Mouse (Mus musculus) neural tube, embryonic 15.5 days (tissue): ENCODE results near the gene Adap1. TPM values are rescaled to one million over a fixed set of nuclear protein-coding genes. Genes with fewer than 3 reads are reported as not detected.

Experiments used
- ATAC-seq: fragments of 200-750 bp; cut with Nextera tagmentation; 2 replicates; pipeline ENCODE4 v1.8.0; 2017; ENCODE audit warnings: mild to moderate bottlenecking, moderate TSS enrichment, moderate library complexity; ENCODE audit not compliant: low FRiP score
- H3K27ac ChIP-seq: fragments of 300-500 bp; sonication (generic); replicated peaks from 2 replicates; pipeline ENCODE4 v1.5.1; 2015; ENCODE audit warnings: mild to moderate bottlenecking, inconsistent platforms
- H3K27me3 ChIP-seq: fragments of 300-500 bp; sonication (generic); replicated peaks from 2 replicates; pipeline ENCODE4 v1.6.1; 2015; ENCODE audit warnings: inconsistent platforms
- H3K36me3 ChIP-seq: fragments of 300-500 bp; sonication (generic); 2 replicates; pipeline ENCODE4 v1.6.1; 2015; ENCODE audit warnings: inconsistent platforms
- H3K4me1 ChIP-seq: fragments of 300-500 bp; sonication (generic); 2 replicates; pipeline ENCODE4 v1.6.1; 2015; ENCODE audit warnings: inconsistent platforms
- H3K4me2 ChIP-seq: fragments of 300-500 bp; sonication (generic); 2 replicates; pipeline ENCODE4 v1.6.1; 2015; ENCODE audit warnings: inconsistent platforms, mild to moderate bottlenecking, moderate library complexity
- H3K4me3 ChIP-seq: fragments of 300-500 bp; sonication (generic); replicated peaks from 2 replicates; pipeline ENCODE4 v1.5.1; 2015; ENCODE audit warnings: mild to moderate bottlenecking, inconsistent platforms
- H3K9ac ChIP-seq: fragments of 300-500 bp; sonication (generic); replicated peaks from 2 replicates; pipeline ENCODE4 v1.6.1; 2015; ENCODE audit warnings: mild to moderate bottlenecking, inconsistent platforms
- H3K9me3 ChIP-seq: fragments of 300-500 bp; sonication (generic); replicated peaks from 2 replicates; pipeline ENCODE4 v1.6.1; 2016; ENCODE audit warnings: inconsistent platforms
- WGBS: fragments of 180-500 bp; shearing (Covaris S2); methylation state at CpG from one replicate; pipeline ENCODE4 v1.1.7; 2015; ENCODE audit warnings: mixed read lengths; 5-methylcytosine and 5-hydroxymethylcytosine counted together
- polyA plus RNA-seq: library from polyadenylated mRNA; unstranded; fragments of >200 nt; fragmentation: Nextera tagmentation; extraction: Ambion mirVana; gene quantifications from 2 replicates; pipeline ENCODE4 v1.2.1, GENCODE M21; 2015

Gene Adap1
- polyA plus RNA-seq, 1 experiment from 2014 or later, result 132 TPM

DNA sequence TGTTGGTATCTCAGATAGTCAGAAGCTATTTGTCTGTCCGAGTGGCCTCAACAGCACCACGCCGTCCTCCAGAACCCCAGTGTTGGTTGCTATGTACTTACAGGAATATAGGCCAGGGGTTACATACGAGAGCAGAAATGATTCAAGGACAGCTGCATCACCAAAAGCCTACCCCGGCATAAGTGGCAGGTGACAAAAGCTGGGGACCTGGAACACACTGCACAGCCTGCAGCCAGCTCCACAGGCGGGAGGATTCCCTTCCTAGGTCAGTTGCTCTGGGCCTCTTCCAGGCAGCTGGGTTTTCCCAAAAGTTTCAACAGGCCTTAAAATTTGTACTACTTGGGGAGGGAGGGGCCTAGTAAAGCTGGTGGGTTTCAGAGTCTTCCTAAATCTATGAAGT lies 69.6 kb downstream of the Adap1 start:
- WGBS, result 97% methylated on average over 6 of the region's 6 CpGs
- H3K27me3 ChIP-seq, result no peaks in the 10 kb centered on the region
- H3K4me3 ChIP-seq, result no peak overlapping the region
- no peak for ATAC-seq
- H3K9ac ChIP-seq, result no peak overlapping the region
- peaks cover 46% of the 10 kb centered on the region for H3K4me1 ChIP-seq
- H3K27ac ChIP-seq, result no peak overlapping the region
- H3K9me3 ChIP-seq, result no peaks in the 10 kb centered on the region
- H3K4me2 ChIP-seq, result no peak overlapping the region
- H3K36me3 ChIP-seq, result peaks cover 7% of the 10 kb centered on the region; the same call in 1 of the 2 replicates

DNA sequence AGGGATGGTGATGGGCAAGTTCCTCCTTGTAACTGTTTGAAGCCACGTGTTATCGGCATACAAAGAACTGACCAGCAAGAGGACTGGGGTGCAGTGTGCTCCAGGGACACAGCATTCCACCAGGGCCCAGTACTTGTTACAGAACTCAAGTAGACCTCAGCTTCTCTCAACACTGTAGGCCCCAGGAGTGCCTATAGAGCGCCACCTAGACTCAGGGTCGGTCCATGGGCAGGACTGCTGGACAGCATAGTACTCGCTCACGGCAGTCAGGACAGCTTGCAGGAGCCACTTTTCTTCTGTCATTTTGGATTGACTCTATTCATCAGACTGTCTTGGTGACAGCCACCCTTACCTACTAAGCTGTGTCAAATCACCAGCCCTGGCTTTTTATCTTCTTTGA lies 70.5 kb downstream of the Adap1 start:
- no peak overlapping the region for H3K9ac ChIP-seq
- H3K27ac ChIP-seq, result no peak overlapping the region
- WGBS, result 88% methylated on average over 6 of the region's 6 CpGs

DNA sequence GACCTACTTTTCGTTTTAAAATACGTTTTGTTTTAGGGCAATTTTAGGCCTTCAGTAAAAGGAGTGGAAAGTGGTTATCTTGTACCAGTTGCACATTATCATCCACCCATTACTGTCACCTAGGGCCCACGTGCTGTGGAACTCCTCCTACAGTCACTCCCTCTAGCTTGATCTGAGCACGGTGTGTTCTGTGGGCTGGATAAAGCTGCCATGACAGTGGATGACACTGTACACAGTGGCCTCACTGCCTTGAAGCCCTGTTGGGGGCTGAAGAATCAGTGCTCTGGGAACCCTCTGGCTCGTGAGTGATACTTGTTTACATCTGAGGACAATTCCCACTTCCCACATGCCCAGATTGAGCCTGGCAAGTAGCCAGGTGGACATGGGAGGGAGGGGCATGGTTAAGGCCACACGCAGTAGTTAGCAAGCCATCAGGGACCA lies 72.1 kb downstream of the Adap1 start:
- Histone ChIP-seq H3K4me2 (peak overlapping the region; percentile 72), H3K4me3 (peak overlapping the region; percentile 90), H3K4me1 (peaks cover 43% of the 10 kb centered on the region), H3K36me3 (peaks cover 23% of the 10 kb centered on the region), H3K9me3 (no peaks in the 10 kb centered on the region), H3K27ac (peak overlapping the region; percentile 95), H3K9ac (peak overlapping the region; percentile 83), H3K27me3 (no peaks in the 10 kb centered on the region)
- WGBS, result 6% methylated on average over 6 of the region's 6 CpGs
- ATAC-seq, result no peak

More for the DNA sequence above, 70.5 kb downstream of the Adap1 start:
- no peak for ATAC-seq
- Histone ChIP-seq H3K4me1 (peaks cover 44% of the 10 kb centered on the region), H3K27me3 (no peaks in the 10 kb centered on the region), H3K36me3 (peaks cover 9% of the 10 kb centered on the region), H3K4me2 (no peak overlapping the region), H3K4me3 (no peak overlapping the region), H3K9me3 (no peaks in the 10 kb centered on the region)

DNA sequence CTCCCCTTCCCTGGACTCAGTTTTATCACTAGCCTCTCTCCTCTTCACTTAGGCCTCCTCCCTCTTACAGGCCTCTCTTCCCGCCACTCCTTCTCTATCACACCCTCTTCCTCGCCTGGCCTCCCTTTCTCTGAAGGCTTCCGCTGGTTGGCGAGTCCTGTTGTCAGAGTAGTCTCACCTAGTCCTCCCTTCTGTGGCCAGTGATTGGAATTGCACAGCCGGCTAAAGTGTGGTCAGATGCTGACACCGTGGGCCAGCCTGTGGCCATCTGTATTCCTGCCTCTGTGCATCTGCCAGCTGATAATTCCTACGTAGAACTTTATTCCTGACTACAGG lies 72.5 kb downstream of the Adap1 start:
- H3K9me3 ChIP-seq, result no peaks in the 10 kb centered on the region
- H3K4me1 ChIP-seq, result peaks cover 43% of the 10 kb centered on the region
- peaks cover 27% of the 10 kb centered on the region for H3K36me3 ChIP-seq
- WGBS, result under 1% methylated on average over 7 of the region's 7 CpGs
- peak overlapping the region; percentile 90 for H3K4me3 ChIP-seq
- peak overlapping the region; percentile 72 for H3K4me2 ChIP-seq
- H3K9ac ChIP-seq, result peak overlapping the region; percentile 83
- H3K27ac ChIP-seq, result peak overlapping the region; percentile 95
- H3K27me3 ChIP-seq, result no peaks in the 10 kb centered on the region
- ATAC-seq, result no peak; the same call in none of the 2 replicates

DNA sequence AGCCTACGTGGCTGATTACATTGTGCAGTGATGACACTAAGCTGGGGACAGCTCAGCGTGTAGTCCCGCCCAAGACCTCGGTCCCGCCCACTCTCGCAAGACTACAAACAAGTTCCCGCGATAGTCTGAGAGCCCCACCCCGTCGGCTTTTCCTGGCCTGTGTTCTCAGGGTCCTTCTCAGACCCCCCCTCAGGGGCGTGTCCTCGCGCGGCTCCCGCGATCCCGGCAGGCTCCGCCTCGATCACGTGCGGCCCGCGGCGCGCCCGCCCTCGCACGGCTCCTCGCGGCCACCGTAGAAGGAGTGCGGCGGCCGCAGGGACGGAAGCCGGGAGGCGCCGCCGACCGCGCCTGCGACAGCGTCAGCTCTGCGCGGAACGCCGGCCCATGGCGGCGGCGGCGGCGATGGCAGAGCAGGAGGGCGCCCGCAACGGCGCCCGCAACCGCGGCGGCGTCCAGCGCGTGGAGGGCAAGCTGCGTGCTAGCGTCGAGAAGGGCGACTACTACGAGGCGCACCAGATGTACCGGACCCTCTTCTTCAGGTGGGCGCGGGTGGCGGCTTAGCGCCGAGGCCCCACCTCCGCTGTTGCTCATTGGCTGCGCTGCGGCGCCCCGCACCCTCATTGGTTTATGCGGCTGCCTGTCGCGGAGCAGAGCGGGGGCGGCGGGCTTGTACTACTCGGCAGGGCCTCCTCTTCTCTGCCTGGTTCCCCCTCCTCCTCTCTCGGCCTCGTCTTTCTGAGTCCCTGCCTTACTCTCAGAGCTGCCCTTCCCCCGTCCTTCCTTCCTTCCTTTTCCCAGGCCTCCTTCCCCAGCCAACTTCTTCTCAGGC lies 73.1 kb downstream of the Adap1 start, which contains the start of gene Get4:
TSS of gene Get4 (plus strand) at position 244 of the 829 bp plus-strand sequence.
- no peaks in the 10 kb centered on the region for H3K27me3 ChIP-seq

DNA sequence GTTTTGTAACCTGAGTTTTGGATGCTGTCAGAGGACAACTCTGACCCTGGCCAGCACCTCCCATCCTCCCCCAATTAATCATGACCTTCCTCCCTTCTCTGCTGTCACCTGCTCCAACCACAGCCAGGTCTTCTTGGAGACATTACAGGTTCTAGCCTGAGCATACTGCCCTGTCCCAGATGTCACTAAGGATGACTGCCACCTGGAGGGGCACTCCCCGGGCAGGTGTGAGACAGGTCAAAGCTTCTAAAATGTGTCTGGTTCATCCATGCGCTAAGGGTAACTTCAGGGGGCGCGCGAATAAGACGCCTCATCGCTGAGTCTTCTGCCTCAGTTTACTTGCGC lies 73.7 kb downstream of the Adap1 start:
- peak; percentile 22 for ATAC-seq
- WGBS, result under 1% methylated on average over 8 of the region's 8 CpGs

More for the DNA sequence above, 73.1 kb downstream of the Adap1 start, which contains the start of gene Get4:
- Histone ChIP-seq H3K4me2 (peak within 1 kb of the TSS; percentile 72), H3K4me1 (peaks cover 41% of the 10 kb centered on the region), H3K9ac (peak within 1 kb of the TSS; percentile 83), H3K9me3 (no peaks in the 10 kb centered on the region), H3K36me3 (peaks cover 33% of the 10 kb centered on the region), H3K27ac (peak within 1 kb of the TSS; percentile 95), H3K4me3 (peak within 1 kb of the TSS; percentile 90)
- WGBS, result under 1% methylated on average over 82 of the region's 90 CpGs
- peak; percentile 96 for ATAC-seq

DNA sequence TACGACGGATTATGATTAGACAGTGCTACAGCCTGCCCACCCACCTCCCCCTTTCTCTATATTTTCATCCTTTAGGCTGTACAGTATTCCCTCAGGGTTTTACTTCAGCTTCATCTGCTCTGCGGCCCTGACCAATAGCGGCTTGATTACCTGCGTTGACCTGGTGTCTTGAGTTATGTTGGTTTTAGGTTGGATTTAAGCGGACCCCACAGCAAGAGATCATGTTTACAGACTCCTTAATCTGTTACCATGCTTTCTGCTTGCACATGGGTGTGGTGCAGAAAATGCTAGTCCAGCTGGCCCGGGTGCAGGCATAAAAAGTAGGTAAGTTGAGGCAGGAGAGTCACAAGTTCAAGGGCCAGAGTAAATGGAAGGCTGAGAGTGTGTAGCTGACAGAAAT lies 74.1 kb downstream of the Adap1 start:
- peak overlapping the region; percentile 56 for H3K9ac ChIP-seq
- 89% methylated on average over 7 of the region's 7 CpGs for WGBS
- H3K4me3 ChIP-seq, result no peak overlapping the region

More for the DNA sequence above, 73.7 kb downstream of the Adap1 start:
- Histone ChIP-seq H3K4me1 (peaks cover 38% of the 10 kb centered on the region), H3K4me2 (peak overlapping the region; percentile 72), H3K9ac (peak overlapping the region; percentile 56), H3K4me3 (peak overlapping the region; percentile 90), H3K27ac (peak overlapping the region; percentile 83), H3K9me3 (no peaks in the 10 kb centered on the region), H3K27me3 (no peaks in the 10 kb centered on the region), H3K36me3 (peaks cover 39% of the 10 kb centered on the region)

DNA sequence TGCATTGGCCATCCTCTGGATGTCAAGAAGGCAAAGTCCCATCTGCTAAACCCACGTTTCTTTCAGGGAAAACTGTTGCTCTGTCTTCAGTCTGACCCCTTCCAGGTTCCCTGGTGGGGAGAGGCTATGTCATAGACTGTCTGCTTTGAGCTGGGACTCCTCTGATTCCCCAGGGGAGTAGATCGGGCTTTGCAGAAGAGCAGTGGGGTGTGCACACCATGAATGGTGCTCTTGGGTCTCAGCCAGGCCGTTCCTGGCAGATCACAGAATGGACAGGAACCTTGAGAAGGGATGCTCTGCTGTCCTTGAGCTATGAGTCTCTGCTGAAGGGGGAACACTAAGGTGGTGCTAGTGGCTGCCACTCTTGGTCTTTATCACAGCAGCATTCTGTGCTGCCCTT lies 76.6 kb downstream of the Adap1 start:
- H3K4me3 ChIP-seq, result no peak overlapping the region
- whole genome bisulfite sequencing, result 75% methylated on average over 3 of the region's 3 CpGs
- peaks cover 68% of the 10 kb centered on the region for H3K36me3 ChIP-seq
- H3K9me3 ChIP-seq, result no peaks in the 10 kb centered on the region
- no peaks in the 10 kb centered on the region for H3K27me3 ChIP-seq
- ATAC-seq, result no peak
- H3K4me2 ChIP-seq, result no peak overlapping the region
- no peak overlapping the region for H3K27ac ChIP-seq
- H3K9ac ChIP-seq, result no peak overlapping the region
- peaks cover 15% of the 10 kb centered on the region for H3K4me1 ChIP-seq

More for the DNA sequence above, 74.1 kb downstream of the Adap1 start:
- H3K4me1 ChIP-seq, result peaks cover 38% of the 10 kb centered on the region
- ATAC-seq, result no peak
- no peaks in the 10 kb centered on the region for H3K9me3 ChIP-seq
- H3K27me3 ChIP-seq, result no peaks in the 10 kb centered on the region
- peak overlapping the region; percentile 83 for H3K27ac ChIP-seq
- peak overlapping the region; percentile 72 for H3K4me2 ChIP-seq
- peaks cover 43% of the 10 kb centered on the region for H3K36me3 ChIP-seq

DNA sequence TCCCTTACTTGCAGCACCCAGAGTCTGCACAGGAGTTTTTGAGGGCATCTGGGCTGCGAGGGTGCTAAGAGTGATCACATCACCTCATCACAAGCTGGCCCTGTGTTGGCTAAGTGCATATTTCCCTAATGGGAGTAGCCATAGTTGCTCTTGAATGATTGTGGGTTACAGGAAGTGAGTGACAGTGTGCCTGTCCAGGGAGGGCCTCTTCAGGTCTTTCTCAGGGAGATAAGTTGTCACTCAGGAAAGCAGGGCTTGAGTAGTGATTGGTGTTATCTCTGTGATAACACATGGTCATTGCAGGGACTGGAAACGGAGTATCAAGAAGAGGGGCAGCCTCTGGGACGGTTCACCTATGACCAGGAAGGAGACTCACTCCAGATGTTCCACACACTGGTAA lies 77.7 kb downstream of the Adap1 start:
- WGBS, result 87% methylated on average over 3 of the region's 3 CpGs
- Histone ChIP-seq H3K36me3 (peaks cover 78% of the 10 kb centered on the region), H3K4me3 (no peak overlapping the region), H3K9me3 (no peaks in the 10 kb centered on the region), H3K9ac (no peak overlapping the region), H3K27me3 (no peaks in the 10 kb centered on the region), H3K4me1 (peaks cover 7% of the 10 kb centered on the region; the same call in 1 of the 2 replicates), H3K4me2 (no peak overlapping the region), H3K27ac (no peak overlapping the region)
- ATAC-seq, result no peak

DNA sequence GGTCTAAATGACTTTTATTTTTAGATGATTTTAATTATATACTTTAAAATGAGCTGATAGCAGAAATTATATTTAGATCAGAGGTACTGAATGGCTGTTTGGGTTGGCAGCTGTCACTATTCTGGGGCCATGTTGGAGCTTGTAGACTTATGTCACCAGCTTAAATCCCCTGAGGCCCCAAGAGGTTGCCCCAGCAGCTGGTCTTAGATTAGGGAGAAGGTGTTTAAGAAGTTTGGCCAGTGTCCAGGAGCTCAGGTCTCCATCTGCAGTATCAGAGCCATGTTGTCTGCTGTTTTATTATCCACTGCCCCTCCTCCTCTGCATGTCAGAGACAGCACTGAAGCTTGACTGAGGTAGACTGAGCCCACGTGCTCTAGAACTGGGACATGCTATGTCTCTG lies 82.0 kb downstream of the Adap1 start:
- no peak for ATAC-seq
- no peak overlapping the region for H3K9ac ChIP-seq
- H3K27ac ChIP-seq, result no peak overlapping the region
- H3K4me3 ChIP-seq, result no peak overlapping the region
- H3K4me2 ChIP-seq, result no peak overlapping the region
- no peaks in the 10 kb centered on the region for H3K9me3 ChIP-seq
- no peaks in the 10 kb centered on the region for H3K4me1 ChIP-seq
- 58% methylated on average over 1 of the region's 1 CpGs for WGBS
- H3K27me3 ChIP-seq, result no peaks in the 10 kb centered on the region
- H3K36me3 ChIP-seq, result peaks cover 99% of the 10 kb centered on the region

DNA sequence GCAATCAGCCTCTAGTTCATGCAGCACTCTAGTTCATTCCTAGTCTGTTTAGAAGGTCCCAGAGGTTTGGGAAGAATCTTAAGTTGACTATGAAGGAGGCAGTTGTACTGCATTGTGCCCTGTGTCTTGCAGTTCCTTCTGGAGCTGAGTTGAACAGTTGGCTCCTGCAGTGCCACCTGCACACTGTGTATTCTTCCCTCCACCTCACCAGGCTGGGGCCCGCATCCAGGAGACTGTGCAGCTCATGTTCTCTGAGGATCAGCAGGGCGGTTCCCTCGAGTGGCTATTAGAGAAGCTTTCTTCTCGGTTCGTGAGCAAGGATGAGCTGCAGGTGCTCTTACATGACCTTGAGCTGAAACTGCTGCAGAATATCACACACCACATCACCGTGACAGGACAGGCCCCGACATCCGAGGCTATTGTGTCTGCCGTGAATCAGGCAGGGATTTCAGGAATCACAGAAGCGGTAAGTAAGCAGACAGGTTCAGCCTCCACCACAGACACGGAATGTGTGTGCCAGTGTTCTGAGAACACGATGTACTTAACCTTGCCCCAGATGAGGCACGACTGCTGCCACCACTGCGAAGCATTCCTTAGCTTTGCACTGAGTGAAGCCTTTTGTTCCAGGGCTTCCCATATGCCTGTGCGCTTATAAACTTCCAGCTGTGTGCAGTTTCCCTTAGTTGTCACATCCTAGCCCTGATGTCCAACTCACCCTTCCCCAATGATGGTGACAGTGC lies 84.2 kb downstream of the Adap1 start:
- Histone ChIP-seq H3K9ac (no peak overlapping the region), H3K4me2 (no peak overlapping the region), H3K27me3 (no peaks in the 10 kb centered on the region), H3K36me3 (peaks cover 99% of the 10 kb centered on the region), H3K27ac (no peak overlapping the region), H3K9me3 (no peaks in the 10 kb centered on the region), H3K4me1 (no peaks in the 10 kb centered on the region), H3K4me3 (no peak overlapping the region)
- no peak for ATAC-seq
- 90% methylated on average over 15 of the region's 15 CpGs for WGBS

DNA sequence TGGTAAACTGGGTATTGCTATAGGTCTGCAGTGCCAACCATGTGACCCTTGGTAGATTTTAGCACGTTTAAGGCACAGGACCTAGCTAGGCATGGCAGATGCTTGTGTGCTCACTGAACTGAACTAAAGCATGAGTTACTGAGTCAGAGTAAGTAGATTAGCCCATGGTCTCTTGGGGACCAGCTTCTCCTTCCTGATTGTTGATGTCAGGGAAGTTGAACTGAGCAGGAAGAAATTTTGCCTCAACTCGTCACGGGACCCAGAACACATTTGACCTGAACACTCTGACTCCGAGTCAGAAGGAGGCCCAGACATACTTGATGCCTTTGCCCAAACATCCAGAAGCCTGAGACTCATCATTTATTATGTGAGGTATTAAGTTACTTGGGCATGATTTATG lies 88.0 kb downstream of the Adap1 start:
- H3K4me2 ChIP-seq, result no peak overlapping the region
- no peaks in the 10 kb centered on the region for H3K9me3 ChIP-seq
- no peak overlapping the region for H3K9ac ChIP-seq
- ATAC-seq, result no peak
- H3K27ac ChIP-seq, result no peak overlapping the region
- no peak overlapping the region for H3K4me3 ChIP-seq
- H3K4me1 ChIP-seq, result no peaks in the 10 kb centered on the region
- 95% methylated on average over 4 of the region's 4 CpGs for WGBS
- H3K27me3 ChIP-seq, result no peaks in the 10 kb centered on the region
- peaks cover 98% of the 10 kb centered on the region for H3K36me3 ChIP-seq
